Mouse (Mus musculus) limb, embryonic 14.5 days (tissue): ENCODE data around the gene Mvb12a. TPM values are rescaled to one million over a fixed set of nuclear protein-coding genes. Genes with fewer than 3 reads are reported as not detected.

Experiments used
- ATAC-seq: fragments of 200-750 bp; cut with Nextera tagmentation; 2 replicates; pipeline ENCODE4 v1.8.0; 2017; ENCODE audit warnings: low read depth, moderate number of reproducible peaks, moderate TSS enrichment; ENCODE audit not compliant: low FRiP score
- DNase-seq: peaks from one replicate; pipeline ENCODE4 v3.0.0-alpha.2; 2015; ENCODE audit warnings: low spot score
- H3K27ac ChIP-seq: fragments of 300-500 bp; sonication (generic); replicated peaks from 2 replicates; pipeline ENCODE4 v1.5.1; 2014; ENCODE audit warnings: low read depth, mild to moderate bottlenecking, low read length, moderate library complexity, mixed read lengths
- H3K27me3 ChIP-seq: fragments of 300-500 bp; sonication (generic); 2 replicates; pipeline ENCODE4 v1.6.1; 2014; ENCODE audit warnings: low read length, mixed read lengths; ENCODE audit not compliant: control insufficient read depth, insufficient read depth
- H3K36me3 ChIP-seq: fragments of 300-500 bp; sonication (generic); 2 replicates; pipeline ENCODE4 v1.6.1; 2014; ENCODE audit warnings: mild to moderate bottlenecking, low read length, moderate library complexity, mixed read lengths; ENCODE audit not compliant: control insufficient read depth, insufficient read depth
- H3K4me1 ChIP-seq: fragments of 300-500 bp; sonication (generic); 2 replicates; pipeline ENCODE4 v1.6.1; 2014; ENCODE audit warnings: antibody characterized with exemption, low read length, mixed read lengths; ENCODE audit not compliant: control insufficient read depth, insufficient read depth
- H3K4me2 ChIP-seq: fragments of 300-500 bp; sonication (generic); replicated peaks from 2 replicates; pipeline ENCODE4 v1.6.1; 2014; ENCODE audit warnings: low read depth, mild to moderate bottlenecking, low read length, moderate library complexity; ENCODE audit not compliant: severe bottlenecking
- H3K4me3 ChIP-seq: fragments of 300-500 bp; sonication (generic); replicated peaks from 2 replicates; pipeline ENCODE4 v1.5.1; 2014; ENCODE audit warnings: low read length
- H3K9ac ChIP-seq: fragments of 300-500 bp; sonication (generic); 2 replicates; pipeline ENCODE4 v1.6.1; 2014; ENCODE audit warnings: mild to moderate bottlenecking, low read depth, low read length, moderate library complexity; ENCODE audit not compliant: severe bottlenecking
- H3K9me3 ChIP-seq: fragments of 300-500 bp; sonication (generic); 2 replicates; pipeline ENCODE4 v1.6.1; 2016; ENCODE audit warnings: low read length; ENCODE audit not compliant: control insufficient read depth
- POLR2A ChIP-seq: fragments of 200-500 bp; IDR thresholded peaks from 2 replicates; pipeline ENCODE4 v1.8.0; 2012; ENCODE audit warnings: inconsistent platforms, mild to moderate bottlenecking, moderate library complexity, borderline replicate concordance; ENCODE audit not compliant: insufficient read depth, insufficient read length; ENCODE audit errors: extremely low read depth
- WGBS: fragments of 180-500 bp; shearing (Covaris S2); extraction: QIAGEN DNeasy Blood & Tissue Kit; methylation state at CpG from one replicate; pipeline ENCODE4 v1.1.7; 2014; 5-methylcytosine and 5-hydroxymethylcytosine counted together
- polyA plus RNA-seq, 2 experiments: library from polyadenylated mRNA; depleted of rRNA in 1 of 2; stranded (reverse) in 1 of 2; unstranded in 1 of 2; fragments of >200 nt; fragmentation: Nextera tagmentation in 1 of 2; extraction: Ambion mirVana in 1 of 2; gene quantifications; 2 replicates each; pipeline versions ENCODE4 v1.2.1 to v1.2.3; 2012 to 2014

The Mvb12a gene
- polyA plus RNA-seq, 2 experiments, result 104 to 107 TPM

DNA sequence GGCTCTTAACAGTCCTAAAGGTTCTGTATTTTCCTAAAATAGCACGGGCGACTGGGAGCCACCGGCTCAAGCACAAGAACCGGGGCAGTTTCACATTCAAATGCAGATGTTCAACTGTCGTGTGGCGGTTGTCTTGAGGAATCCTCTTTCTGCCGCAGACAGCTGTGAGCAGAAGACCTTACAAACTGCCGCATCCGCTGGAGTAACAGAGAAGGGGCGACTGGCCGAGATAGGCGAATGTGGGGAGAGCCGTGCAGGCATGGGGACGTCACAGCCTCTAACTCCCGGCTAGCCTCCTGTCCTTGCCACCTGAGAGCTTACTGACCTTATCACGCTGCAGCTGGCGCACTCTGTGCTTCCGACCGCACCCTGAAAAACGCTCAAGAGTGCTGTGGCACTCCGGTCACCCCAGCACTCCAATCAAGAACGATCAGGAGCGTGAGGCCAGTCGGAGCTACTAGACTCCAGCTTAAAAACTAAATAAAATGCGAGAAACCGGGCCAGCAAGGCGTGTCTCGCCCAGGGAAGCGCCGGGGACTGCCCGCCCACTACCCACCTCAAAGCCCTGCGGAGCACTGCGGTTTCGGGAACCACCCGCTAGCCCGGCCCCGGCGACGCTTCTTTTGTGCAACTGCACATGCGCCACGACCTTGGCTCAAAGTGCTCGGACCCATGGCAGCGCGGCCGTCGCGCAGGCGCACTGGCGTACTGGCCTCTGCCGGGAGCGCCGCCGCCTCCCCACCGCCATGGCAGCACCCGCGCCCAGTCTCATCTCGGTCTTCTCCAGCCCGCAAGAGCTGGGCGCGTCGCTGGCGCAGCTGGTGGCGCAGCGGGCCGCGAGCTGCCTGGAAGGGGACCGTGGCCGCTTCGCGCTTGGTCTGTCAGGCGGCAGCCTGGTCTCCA is 49.0 kb downstream of the Mvb12a start, which contains the start of gene Pgls:
Gene Pgls, plus strand, starts transcription at position 706 of the 903 bp plus-strand sequence.
- 1% methylated on average over 65 of the region's 71 CpGs for WGBS
- ATAC-seq, result peak; percentile 90

DNA sequence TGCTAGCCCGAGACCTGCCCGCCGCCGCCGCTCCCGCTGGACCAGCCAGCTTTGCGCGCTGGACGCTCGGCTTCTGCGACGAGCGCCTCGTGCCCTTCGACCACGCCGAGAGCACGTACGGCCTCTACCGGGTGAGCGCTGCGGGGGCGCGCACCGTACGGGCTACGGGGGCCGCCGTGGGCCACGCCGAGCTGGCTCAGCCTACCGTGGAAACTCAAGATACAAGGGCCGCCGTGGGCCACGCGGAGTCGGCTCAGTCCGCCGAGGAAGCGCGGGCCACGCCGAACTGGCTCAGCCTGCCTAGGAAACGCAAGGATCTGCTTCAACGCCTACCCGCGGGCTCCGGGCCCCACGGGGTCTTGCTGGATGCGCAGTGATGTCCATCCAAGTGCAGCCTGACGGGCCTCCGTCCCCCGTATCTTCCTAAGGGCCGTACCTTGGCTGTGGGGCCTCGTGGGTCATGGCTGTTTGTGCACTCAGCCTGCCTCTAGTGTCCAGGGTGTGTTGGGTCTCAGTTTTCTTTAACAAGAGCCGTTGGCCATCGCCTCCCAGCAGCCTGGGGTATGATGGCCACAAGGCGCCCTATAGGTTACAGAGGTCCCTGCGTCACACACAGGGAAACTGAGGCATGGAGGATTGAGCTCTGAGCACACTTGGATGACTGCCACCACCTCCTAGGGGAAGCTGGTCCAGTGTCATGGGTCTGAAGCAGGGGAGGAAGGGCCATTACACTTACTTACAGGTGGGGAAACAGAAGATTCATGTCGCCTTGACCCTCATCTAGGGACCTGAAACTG is 49.9 kb downstream of the Mvb12a start:
- TF ChIP-seq POLR2A, result no peak
- peak overlapping the region; percentile 69 for H3K4me3 ChIP-seq
- DNase-seq, result peak; percentile 18
- H3K4me1 ChIP-seq, result peaks cover 9% of the 10 kb centered on the region
- H3K27me3 ChIP-seq, result no peaks in the 10 kb centered on the region
- H3K9ac ChIP-seq, result peak overlapping the region; percentile 84
- H3K9me3 ChIP-seq, result no peaks in the 10 kb centered on the region
- H3K36me3 ChIP-seq, result no peaks in the 10 kb centered on the region
- ATAC-seq, result peak; percentile 72
- WGBS, result 5% methylated on average over 60 of the region's 60 CpGs
- H3K27ac ChIP-seq, result peak overlapping the region; percentile 91
- peak overlapping the region; percentile 93 for H3K4me2 ChIP-seq

More for the DNA sequence above, 49.0 kb downstream of the Mvb12a start, which contains the start of gene Pgls:
- no peak for TF ChIP-seq POLR2A
- 0 out of 2 replicates have a peak, but pooled peaks cover 6% of the 10 kb centered on the region for H3K36me3 ChIP-seq
- peak within 1 kb of the TSS; percentile 84 for H3K9ac ChIP-seq
- DNase-seq, result peak; percentile 93
- no peaks in the 10 kb centered on the region for H3K27me3 ChIP-seq
- H3K27ac ChIP-seq, result peak within 1 kb of the TSS; percentile 91
- peaks cover 9% of the 10 kb centered on the region for H3K4me1 ChIP-seq
- no peaks in the 10 kb centered on the region for H3K9me3 ChIP-seq
- H3K4me2 ChIP-seq, result peak within 1 kb of the TSS; percentile 93
- peak within 1 kb of the TSS; percentile 69 for H3K4me3 ChIP-seq

DNA sequence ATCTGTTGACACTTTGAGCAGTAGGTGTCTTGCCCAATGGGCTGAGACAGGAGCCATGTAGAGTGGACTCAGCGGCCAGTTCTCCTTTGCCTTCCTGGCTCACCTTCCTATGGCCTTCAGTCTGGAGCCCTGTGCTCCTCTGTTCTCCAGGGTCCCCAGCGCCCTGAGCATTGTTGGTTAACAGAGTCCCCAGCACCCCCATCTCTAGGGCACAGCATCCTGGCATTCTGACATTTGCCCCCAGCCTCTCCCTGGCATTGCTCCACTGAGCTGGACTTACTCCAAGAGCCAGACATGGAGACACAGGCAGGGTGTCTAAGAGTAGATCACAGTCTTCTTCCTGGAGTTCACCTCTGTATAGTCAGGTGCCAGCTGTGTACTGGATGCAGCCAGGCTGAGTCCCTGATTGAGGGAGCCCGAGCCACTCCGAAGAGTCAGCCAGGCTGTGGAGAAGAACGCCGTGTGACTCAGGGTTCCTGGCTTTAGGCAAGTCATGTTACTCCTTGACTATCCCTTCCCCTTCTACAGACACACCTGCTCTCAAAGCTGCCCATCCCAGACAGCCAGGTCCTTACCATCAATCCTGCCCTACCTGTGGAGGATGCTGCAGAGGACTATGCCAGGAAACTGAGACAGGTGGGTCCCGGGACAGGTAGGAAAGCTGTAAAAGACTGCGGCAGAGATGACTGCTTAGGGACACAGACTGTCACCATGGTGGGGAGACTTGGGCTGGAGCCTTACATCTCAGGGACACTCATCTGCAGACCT is 51.0 kb downstream of the Mvb12a start:
- Histone ChIP-seq H3K9ac (no peak overlapping the region), H3K9me3 (no peaks in the 10 kb centered on the region), H3K4me2 (no peak overlapping the region), H3K4me3 (0 out of 2 replicates have a peak overlapping the region, but pooled peaks have one; percentile 69), H3K27ac (no peak overlapping the region), H3K36me3 (no peaks in the 10 kb centered on the region), H3K27me3 (no peaks in the 10 kb centered on the region), H3K4me1 (peaks cover 9% of the 10 kb centered on the region)
- WGBS, result 91% methylated on average over 8 of the region's 8 CpGs
- ATAC-seq (no peak), DNase-seq (no peak)
- TF ChIP-seq POLR2A, result no peak

DNA sequence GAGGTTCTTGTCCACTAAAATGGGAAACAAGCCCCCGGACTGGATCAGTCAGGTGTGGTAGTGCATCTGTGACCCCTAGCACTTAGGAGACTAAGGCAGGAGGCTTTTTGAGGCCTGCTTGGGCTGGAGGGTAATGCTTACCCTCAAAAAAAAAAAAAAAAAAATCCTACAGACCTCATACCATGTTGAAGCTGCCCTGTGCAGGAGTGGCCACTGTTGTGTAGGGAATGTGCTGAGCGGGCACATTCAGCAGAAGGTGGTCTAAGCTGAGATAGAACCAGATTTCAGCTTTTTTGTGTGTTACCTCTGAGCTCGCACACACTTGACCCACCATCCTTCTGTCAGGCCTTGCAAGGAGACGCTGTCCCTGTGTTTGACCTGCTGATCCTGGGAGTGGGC is 51.6 kb downstream of the Mvb12a start:
- no peak for TF ChIP-seq POLR2A
- no peaks in the 10 kb centered on the region for H3K36me3 ChIP-seq
- no peak overlapping the region for H3K4me2 ChIP-seq
- DNase-seq (no peak), ATAC-seq (no peak)
- peaks cover 9% of the 10 kb centered on the region for H3K4me1 ChIP-seq
- no peaks in the 10 kb centered on the region for H3K9me3 ChIP-seq
- H3K9ac ChIP-seq, result no peak overlapping the region
- 95% methylated on average over 4 of the region's 4 CpGs for WGBS
- H3K4me3 ChIP-seq, result no peak overlapping the region
- H3K27me3 ChIP-seq, result no peaks in the 10 kb centered on the region
- H3K27ac ChIP-seq, result no peak overlapping the region
